Mouse (Mus musculus): ENCODE results near the gene Cic. TPM values are rescaled to one million over a fixed set of nuclear protein-coding genes. Genes with fewer than 3 reads are reported as not detected.

Cic gene
- polyA plus RNA-seq, 1 experiment from 2014 or later: 47.0 TPM

- no peak for ATAC-seq (ENCODE audit: insufficient number of reproducible peaks, insufficient read depth, low FRiP score, low TSS enrichment)
- no peaks in the 10 kb centered on the region for H3K27me3 ChIP-seq
- peaks cover 92% of the 10 kb centered on the region for H3K36me3 ChIP-seq
- H3K4me3 ChIP-seq: no peak overlapping the region
- no peak overlapping the region for H3K27ac ChIP-seq
- no peak overlapping the region for H3K9ac ChIP-seq
- 93% methylated on average over 3 of the region's 3 CpGs for WGBS
- H3K4me2 ChIP-seq (replicated peaks): no peak overlapping the region
- no peaks in the 10 kb centered on the region; the same call in 1 of the 2 replicates for H3K9me3 ChIP-seq
- peaks cover 23% of the 10 kb centered on the region for H3K4me1 ChIP-seq
Observed at GRCm38 (mm10) chr7:25288721-25289120, 21.2 kb downstream of the Cic start.

- Histone ChIP-seq H3K4me3 (no peak overlapping the region), H3K9ac (no peak overlapping the region), H3K4me1 (peaks cover 11% of the 10 kb centered on the region), H3K27me3 (no peaks in the 10 kb centered on the region), H3K27ac (no peak overlapping the region), H3K4me2 (replicated peaks) (no peak overlapping the region), H3K9me3 (no peaks in the 10 kb centered on the region; the same call in 1 of the 2 replicates), H3K36me3 (peaks cover 99% of the 10 kb centered on the region)
- WGBS: 92% methylated on average over 3 of the region's 3 CpGs
- ATAC-seq (ENCODE audit: insufficient number of reproducible peaks, insufficient read depth, low FRiP score, low TSS enrichment): no peak
Observed at GRCm38 (mm10) chr7:25289925-25290324, 22.4 kb downstream of the Cic start.

- peaks cover 8% of the 10 kb centered on the region; the same call in 1 of the 2 replicates for H3K4me1 ChIP-seq
- H3K27me3 ChIP-seq: no peaks in the 10 kb centered on the region
- WGBS: 100% methylated on average over 1 of the region's 1 CpGs
- H3K4me2 ChIP-seq (replicated peaks): no peak overlapping the region
- ATAC-seq (ENCODE audit: insufficient number of reproducible peaks, insufficient read depth, low FRiP score, low TSS enrichment): no peak
- H3K9me3 ChIP-seq: no peaks in the 10 kb centered on the region; the same call in 1 of the 2 replicates
- peaks cover 99% of the 10 kb centered on the region for H3K36me3 ChIP-seq
- no peak overlapping the region for H3K4me3 ChIP-seq
- H3K9ac ChIP-seq: no peak overlapping the region
- no peak overlapping the region for H3K27ac ChIP-seq
Observed at GRCm38 (mm10) chr7:25290463-25290862, 23.0 kb downstream of the Cic start.

- Histone ChIP-seq H3K4me3 (no peak overlapping the region), H3K27me3 (no peaks in the 10 kb centered on the region), H3K4me2 (replicated peaks) (no peak overlapping the region), H3K9me3 (no peaks in the 10 kb centered on the region; the same call in 1 of the 2 replicates), H3K9ac (no peak overlapping the region), H3K36me3 (peaks cover 99% of the 10 kb centered on the region), H3K4me1 (peaks cover 9% of the 10 kb centered on the region), H3K27ac (peak overlapping the region; percentile 42; the same call in 1 of the 2 replicates)
- ATAC-seq (ENCODE audit: insufficient number of reproducible peaks, insufficient read depth, low FRiP score, low TSS enrichment): no peak
- WGBS: 93% methylated on average over 2 of the region's 2 CpGs
Observed at GRCm38 (mm10) chr7:25290911-25291310, 23.4 kb downstream of the Cic start.

GRCm38 (mm10) chr7:25292107-25292506 lies 24.6 kb downstream of the Cic start:
- H3K4me3 ChIP-seq: no peak overlapping the region
- WGBS: 75% methylated on average over 7 of the region's 7 CpGs
- ATAC-seq (ENCODE audit: insufficient number of reproducible peaks, insufficient read depth, low FRiP score, low TSS enrichment): no peak

GRCm38 (mm10) chr7:25293191-25293739 lies 25.8 kb downstream of the Cic start:
- no peak for ATAC-seq (ENCODE audit: insufficient number of reproducible peaks, insufficient read depth, low FRiP score, low TSS enrichment)
- Histone ChIP-seq H3K4me1 (peaks cover 19% of the 10 kb centered on the region), H3K27ac (0 out of 2 replicates have a peak overlapping the region, but pooled peaks have one; percentile 13), H3K4me3 (no peak overlapping the region), H3K4me2 (replicated peaks) (no peak overlapping the region), H3K27me3 (no peaks in the 10 kb centered on the region), H3K36me3 (peaks cover 78% of the 10 kb centered on the region), H3K9me3 (no peaks in the 10 kb centered on the region; the same call in 1 of the 2 replicates), H3K9ac (no peak overlapping the region)
- 79% methylated on average over 10 of the region's 10 CpGs for WGBS

More at GRCm38 (mm10) chr7:25292107-25292506, 24.6 kb downstream of the Cic start:
- H3K27me3 ChIP-seq: no peaks in the 10 kb centered on the region
- H3K36me3 ChIP-seq: peaks cover 90% of the 10 kb centered on the region
- no peak overlapping the region for H3K9ac ChIP-seq
- H3K9me3 ChIP-seq: no peaks in the 10 kb centered on the region; the same call in 1 of the 2 replicates
- H3K27ac ChIP-seq: peak overlapping the region; percentile 46; the same call in 1 of the 2 replicates
- H3K4me2 ChIP-seq (replicated peaks): no peak overlapping the region
- peaks cover 16% of the 10 kb centered on the region for H3K4me1 ChIP-seq

- peaks cover 66% of the 10 kb centered on the region for H3K36me3 ChIP-seq
- 0 out of 2 replicates have a peak overlapping the region, but pooled peaks have one; percentile 17 for H3K27ac ChIP-seq
- ATAC-seq (ENCODE audit: insufficient number of reproducible peaks, insufficient read depth, low FRiP score, low TSS enrichment): no peak
- WGBS: 78% methylated on average over 4 of the region's 4 CpGs
- H3K9me3 ChIP-seq: no peaks in the 10 kb centered on the region
- no peak overlapping the region for H3K9ac ChIP-seq
- no peak overlapping the region for H3K4me2 ChIP-seq (replicated peaks)
- peaks cover 22% of the 10 kb centered on the region for H3K4me1 ChIP-seq
- H3K27me3 ChIP-seq: no peaks in the 10 kb centered on the region
- no peak overlapping the region for H3K4me3 ChIP-seq
Observed at GRCm38 (mm10) chr7:25294495-25294894, 27.0 kb downstream of the Cic start.

GRCm38 (mm10) chr7:25294960-25295722 lies 27.6 kb downstream of the Cic start:
- 87% methylated on average over 12 of the region's 12 CpGs for WGBS
- H3K9ac ChIP-seq: no peak overlapping the region

GRCm38 (mm10) chr7:25296945-25297453 lies 29.5 kb downstream of the Cic start:
- Histone ChIP-seq H3K27me3 (no peaks in the 10 kb centered on the region), H3K9ac (peak overlapping the region; percentile 84), H3K4me3 (peak overlapping the region; percentile 87), H3K4me1 (peaks cover 14% of the 10 kb centered on the region), H3K36me3 (peaks cover 41% of the 10 kb centered on the region), H3K27ac (peak overlapping the region; percentile 98), H3K9me3 (no peaks in the 10 kb centered on the region), H3K4me2 (replicated peaks) (peak overlapping the region; percentile 71)
- ATAC-seq (ENCODE audit: insufficient number of reproducible peaks, insufficient read depth, low FRiP score, low TSS enrichment): no peak; the same call in none of the 2 replicates
- WGBS: 1% methylated on average over 21 of the region's 21 CpGs

More at GRCm38 (mm10) chr7:25294960-25295722, 27.6 kb downstream of the Cic start:
- no peak overlapping the region for H3K27ac ChIP-seq
- H3K9me3 ChIP-seq: no peaks in the 10 kb centered on the region
- H3K4me3 ChIP-seq: no peak overlapping the region
- peaks cover 22% of the 10 kb centered on the region for H3K4me1 ChIP-seq
- peaks cover 60% of the 10 kb centered on the region for H3K36me3 ChIP-seq
- ATAC-seq (ENCODE audit: insufficient number of reproducible peaks, insufficient read depth, low FRiP score, low TSS enrichment): no peak
- H3K4me2 ChIP-seq (replicated peaks): no peak overlapping the region
- no peaks in the 10 kb centered on the region for H3K27me3 ChIP-seq

- Histone ChIP-seq H3K36me3 (peaks cover 34% of the 10 kb centered on the region), H3K4me3 (peak within 1 kb of the TSS; percentile 87), H3K27me3 (no peaks in the 10 kb centered on the region), H3K27ac (peak within 1 kb of the TSS; percentile 98), H3K9ac (peak within 1 kb of the TSS; percentile 84), H3K4me2 (replicated peaks) (peak within 1 kb of the TSS; percentile 71), H3K9me3 (no peaks in the 10 kb centered on the region), H3K4me1 (peaks cover 14% of the 10 kb centered on the region)
- peak; percentile 90 for ATAC-seq (ENCODE audit: insufficient number of reproducible peaks, insufficient read depth, low FRiP score, low TSS enrichment)
- WGBS: under 1% methylated on average over 51 of the region's 52 CpGs
Observed at GRCm38 (mm10) chr7:25297454-25298325, 30.2 kb downstream of the Cic start, which contains the start of gene Pafah1b3. Gene Pafah1b3 (minus strand): TSS chr7:25297986.

GRCm38 (mm10) chr7:25301063-25301462 lies 33.6 kb downstream of the Cic start, which contains the start of gene Prr19:
Gene Prr19 (plus strand): TSS chr7:25301411.
- no peak within 1 kb of the TSS for H3K27ac ChIP-seq
- WGBS: 47% methylated on average over 19 of the region's 19 CpGs

More at GRCm38 (mm10) chr7:25301063-25301462, 33.6 kb downstream of the Cic start, which contains the start of gene Prr19:
- H3K4me1 ChIP-seq: peaks cover 20% of the 10 kb centered on the region
- H3K27me3 ChIP-seq: peaks cover 7% of the 10 kb centered on the region; the same call in 1 of the 2 replicates
- no peaks in the 10 kb centered on the region for H3K9me3 ChIP-seq
- H3K4me2 ChIP-seq (replicated peaks): 0 out of 2 replicates have a peak within 1 kb of the TSS, but pooled peaks have one; percentile 9
- peaks cover under 1% of the 10 kb centered on the region; the same call in 1 of the 2 replicates for H3K36me3 ChIP-seq
- no peak for ATAC-seq (ENCODE audit: insufficient number of reproducible peaks, insufficient read depth, low FRiP score, low TSS enrichment)
- H3K4me3 ChIP-seq: no peak within 1 kb of the TSS
- H3K9ac ChIP-seq: no peak within 1 kb of the TSS
